Mouse (Mus musculus): ENCODE results near the gene Fignl2. TPM values are rescaled to one million over a fixed set of nuclear protein-coding genes. Genes with fewer than 3 reads are reported as not detected.

Fignl2 gene
- total and polyA plus RNA-seq, 3 experiments: not detected

- H3K79me2 ChIP-seq (ENCODE audit: control insufficient read depth, insufficient read depth, low read length, poor library complexity): no peaks in the 10 kb centered on the region
- H3K36me3 ChIP-seq (ENCODE audit: control insufficient read depth in 1 of 2, insufficient read depth in 2 of 2, low read length in 2 of 2): no peaks in the 10 kb centered on the region
- H3K4me3 ChIP-seq (ENCODE audit: control insufficient read depth in 1 of 2, insufficient read depth in 1 of 2, low read depth in 2 of 2, low read length in 2 of 2): no peak overlapping the region
- H3K27me3 ChIP-seq (ENCODE audit: control insufficient read depth in 1 of 2, insufficient read depth in 2 of 2, low read length in 2 of 2): peaks cover 2 to 3% of the 10 kb centered on the region in 2 experiments; a peak in 2 of 4 replicates
- no peak overlapping the region for H3K9ac ChIP-seq (ENCODE audit: control insufficient read depth, low read depth, low read length, poor library complexity, severe bottlenecking)
- TF ChIP-seq BHLHE40 (IDR thresholded peaks at IDR 0.05; ENCODE audit: borderline replicate concordance, low read depth, low read length): no peak
- TF ChIP-seq E2F4 (IDR thresholded peaks at IDR 0.05; ENCODE audit: borderline replicate concordance, low read depth, low read length): no peak
- no peak for TF ChIP-seq MYB (IDR thresholded peaks at IDR 0.05; ENCODE audit: low read depth, low read length)
- no peak for TF ChIP-seq NRF1 (IDR thresholded peaks at IDR 0.05; ENCODE audit: insufficient read depth, low read depth, low read length, poor library complexity, severe bottlenecking)
- TF ChIP-seq SIN3A (IDR thresholded peaks at IDR 0.05; ENCODE audit: low read length): no peak
- TF ChIP-seq ETS1 (IDR thresholded peaks at IDR 0.05; ENCODE audit: low read depth, low read length): no peak
- no peaks in the 10 kb centered on the region for H3K4me1 ChIP-seq (ENCODE audit: control insufficient read depth in 1 of 2, insufficient read depth in 2 of 2, low read length in 2 of 2)
- H3K27ac ChIP-seq (ENCODE audit: control insufficient read depth, low read depth, low read length): no peak overlapping the region
- no peaks in the 10 kb centered on the region for H3K9me3 ChIP-seq (replicated peaks; ENCODE audit: insufficient read depth, low read length)
- no peak for DNase-seq (ENCODE audit: low read depth, low spot score)
Observed at GRCm38 (mm10) chr15:101084499-101084898, 6.1 kb upstream of the Fignl2 start.

DNA sequence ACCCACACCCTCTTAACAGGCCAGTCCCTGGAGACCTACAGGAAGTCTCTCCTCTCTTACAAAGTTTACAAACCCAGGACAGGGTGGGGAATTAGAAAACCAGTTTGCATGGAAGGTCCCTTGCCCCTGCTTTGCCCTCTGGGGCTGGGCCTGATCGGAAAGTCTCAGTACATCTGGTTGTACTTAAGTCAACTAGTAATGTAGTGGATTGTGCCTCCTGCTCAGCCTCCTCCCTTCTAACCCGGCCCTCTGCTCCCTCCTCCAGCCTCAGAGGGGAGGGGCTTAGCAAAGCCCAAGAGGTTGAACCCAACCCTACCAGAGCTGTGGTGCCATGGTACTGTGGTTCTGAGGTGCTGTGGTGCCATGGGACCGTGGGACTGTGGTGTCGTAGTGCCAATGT is 3.9 kb upstream of the Fignl2 start:
- Histone ChIP-seq H3K79me2 (ENCODE audit: control insufficient read depth, insufficient read depth, low read length, poor library complexity) (no peaks in the 10 kb centered on the region), H3K4me3 (ENCODE audit: control insufficient read depth in 1 of 2, insufficient read depth in 1 of 2, low read depth in 2 of 2, low read length in 2 of 2) (no peak overlapping the region), H3K9me3 (replicated peaks; ENCODE audit: insufficient read depth, low read length) (no peaks in the 10 kb centered on the region), H3K27ac (ENCODE audit: control insufficient read depth, low read depth, low read length) (no peak overlapping the region), H3K27me3 (ENCODE audit: control insufficient read depth in 1 of 2, insufficient read depth in 2 of 2, low read length in 2 of 2) (peaks cover 2 to 3% of the 10 kb centered on the region in 2 experiments; a peak in 2 of 4 replicates), H3K36me3 (ENCODE audit: control insufficient read depth in 1 of 2, insufficient read depth in 2 of 2, low read length in 2 of 2) (no peaks in the 10 kb centered on the region), H3K9ac (ENCODE audit: control insufficient read depth, low read depth, low read length, poor library complexity, severe bottlenecking) (no peak overlapping the region), H3K4me1 (ENCODE audit: control insufficient read depth in 1 of 2, insufficient read depth in 2 of 2, low read length in 2 of 2) (no peaks in the 10 kb centered on the region)
- no peak for DNase-seq (ENCODE audit: low read depth, low spot score)
- TF ChIP-seq MAZ (IDR thresholded peaks at IDR 0.05; ENCODE audit: low read depth, low read length) (no peak), RAD21 (IDR thresholded peaks at IDR 0.05; ENCODE audit: low read depth, low read length) (no peak), CHD2 (IDR thresholded peaks at IDR 0.05; ENCODE audit: low read length) (no peak), ZMIZ1 (IDR thresholded peaks at IDR 0.05; ENCODE audit: low read depth, low read length) (no peak), KAT2A (conservative IDR thresholded peaks at IDR 0.05; ENCODE audit: low read depth, low read length) (no peak), POLR2AphosphoS2 (IDR thresholded peaks at IDR 0.05; ENCODE audit: low read length) (no peak), HCFC1 (IDR thresholded peaks at IDR 0.05; ENCODE audit: low read depth, low read length) (no peak)

GRCm38 (mm10) chr15:101081035-101081548 is 2.7 kb upstream of the Fignl2 start:
- H3K36me3 ChIP-seq (ENCODE audit: control insufficient read depth in 1 of 2, insufficient read depth in 2 of 2, low read length in 2 of 2): no peaks in the 10 kb centered on the region
- no peak for DNase-seq (ENCODE audit: low read depth, low spot score)
- no peak for TF ChIP-seq BHLHE40 (IDR thresholded peaks at IDR 0.05; ENCODE audit: borderline replicate concordance, low read depth, low read length)
- no peak for TF ChIP-seq MYC (IDR thresholded peaks at IDR 0.05; ENCODE audit: low read depth, low read length)
- TF ChIP-seq ZKSCAN1 (IDR thresholded peaks at IDR 0.05; ENCODE audit: low read depth, low read length): no peak
- TF ChIP-seq GATA1 (IDR thresholded peaks at IDR 0.05; ENCODE audit: low read depth, low read length): no peak
- TF ChIP-seq TBP (IDR thresholded peaks at IDR 0.05; ENCODE audit: low read depth, low read length): no peak
- TF ChIP-seq POLR2AphosphoS5 (IDR thresholded peaks at IDR 0.05; ENCODE audit: borderline replicate concordance, low read depth, low read length): no peak
- no peak for TF ChIP-seq E2F4 (IDR thresholded peaks at IDR 0.05; ENCODE audit: borderline replicate concordance, low read depth, low read length)
- TF ChIP-seq CTCF (IDR thresholded peaks at IDR 0.05 in 2 of 3, conservative IDR thresholded peaks at IDR 0.05 in 1 of 3; ENCODE audit: control insufficient read depth in 1 of 3, insufficient read depth in 1 of 3, low read depth in 2 of 3, low read length in 3 of 3, poor library complexity in 1 of 3, severe bottlenecking in 1 of 3): no peak
- TF ChIP-seq MAFK (IDR thresholded peaks at IDR 0.05; ENCODE audit: borderline replicate concordance, low read depth, low read length): no peak
- no peak for TF ChIP-seq USF1 (IDR thresholded peaks at IDR 0.05; ENCODE audit: low read depth, low read length)
- TF ChIP-seq EP300 (IDR thresholded peaks at IDR 0.05; ENCODE audit: low read depth in 1 of 2, low read length in 2 of 2): no peak
- TF ChIP-seq ZC3H11A (IDR thresholded peaks at IDR 0.05; ENCODE audit: low read depth, low read length): no peak
- TF ChIP-seq NRF1 (IDR thresholded peaks at IDR 0.05; ENCODE audit: insufficient read depth, low read depth, low read length, poor library complexity, severe bottlenecking): no peak
- TF ChIP-seq CHD2 (IDR thresholded peaks at IDR 0.05; ENCODE audit: low read length): no peak
- no peak for TF ChIP-seq POLR2AphosphoS2 (IDR thresholded peaks at IDR 0.05; ENCODE audit: low read length)
- TF ChIP-seq HCFC1 (IDR thresholded peaks at IDR 0.05; ENCODE audit: low read depth, low read length): no peak
- no peak for TF ChIP-seq NELFE (IDR thresholded peaks at IDR 0.05; ENCODE audit: low read depth, low read length)
- H3K9ac ChIP-seq (ENCODE audit: control insufficient read depth, low read depth, low read length, poor library complexity, severe bottlenecking): no peak overlapping the region
- no peaks in the 10 kb centered on the region for H3K4me1 ChIP-seq (ENCODE audit: control insufficient read depth in 1 of 2, insufficient read depth in 2 of 2, low read length in 2 of 2)
- no peaks in the 10 kb centered on the region for H3K9me3 ChIP-seq (replicated peaks; ENCODE audit: insufficient read depth, low read length)
- H3K79me2 ChIP-seq (ENCODE audit: control insufficient read depth, insufficient read depth, low read length, poor library complexity): no peaks in the 10 kb centered on the region
- H3K27ac ChIP-seq (ENCODE audit: control insufficient read depth, low read depth, low read length): no peak overlapping the region
- peaks cover 1 to 2% of the 10 kb centered on the region in 2 experiments; a peak in 2 of 4 replicates for H3K27me3 ChIP-seq (ENCODE audit: control insufficient read depth in 1 of 2, insufficient read depth in 2 of 2, low read length in 2 of 2)
- no peak overlapping the region for H3K4me3 ChIP-seq (ENCODE audit: control insufficient read depth in 1 of 2, insufficient read depth in 1 of 2, low read depth in 2 of 2, low read length in 2 of 2)

Data from MEL (cell line).